Mouse (Mus musculus): Measurements from ENCODE around the gene Gm16451.
"Not testable (repeated sequence)": the region's sequence is repeated elsewhere in the genome, so short reads cannot be mapped to it uniquely, and the experiment has no call there.

- TF ChIP-seq EP300, CTCF (IDR thresholded peaks at IDR 0.05; ENCODE audit: low read depth): not testable (repeated sequence)
Measured at GRCm38 (mm10) chr7:22134641-22135040, 16.6 kb upstream of the Gm16451 start, which contains the start of gene Gm10666.

Data from heart, postnatal 0 days (tissue).